Mouse (Mus musculus) neural tube, embryonic 14.5 days (tissue): ENCODE results near the gene Stat3. TPM values are rescaled to one million over a fixed set of nuclear protein-coding genes. Genes with fewer than 3 reads are reported as not detected.

Experiments
- ATAC-seq: fragments of 200-750 bp; cut with Nextera tagmentation; 2 replicates; pipeline ENCODE4 v1.8.0; 2017; ENCODE audit warnings: low read depth, mild to moderate bottlenecking, moderate TSS enrichment, moderate library complexity
- H3K27ac ChIP-seq: fragments of 300-500 bp; sonication (generic); 2 replicates; pipeline ENCODE4 v1.5.1; 2014; ENCODE audit warnings: low read depth, mild to moderate bottlenecking, control low read depth, low read length, moderate library complexity, mixed read lengths
- H3K27me3 ChIP-seq: fragments of 300-500 bp; sonication (generic); 2 replicates; pipeline ENCODE4 v1.6.1; 2014; ENCODE audit warnings: low read length; ENCODE audit not compliant: control insufficient read depth, insufficient read depth
- H3K36me3 ChIP-seq: fragments of 300-500 bp; sonication (generic); 2 replicates; pipeline ENCODE4 v1.6.1; 2014; ENCODE audit warnings: low read length, mixed read lengths; ENCODE audit not compliant: control insufficient read depth, insufficient read depth
- H3K4me1 ChIP-seq: fragments of 300-500 bp; sonication (generic); 2 replicates; pipeline ENCODE4 v1.6.1; 2014; ENCODE audit warnings: low read length; ENCODE audit not compliant: control insufficient read depth, insufficient read depth
- H3K4me2 ChIP-seq: fragments of 300-500 bp; sonication (generic); 2 replicates; pipeline ENCODE4 v1.6.1; 2014; ENCODE audit warnings: mild to moderate bottlenecking, low read depth, low read length, control low read depth
- H3K4me3 ChIP-seq: fragments of 300-500 bp; sonication (generic); 2 replicates; pipeline ENCODE4 v1.5.1; 2014; ENCODE audit warnings: low read depth, low read length, control low read depth, mixed read lengths
- H3K9ac ChIP-seq: fragments of 300-500 bp; sonication (generic); replicated peaks from 2 replicates; pipeline ENCODE4 v1.6.1; 2014; ENCODE audit warnings: low read depth, mild to moderate bottlenecking, control low read depth, low read length, mixed read lengths
- H3K9me3 ChIP-seq: fragments of 300-500 bp; sonication (generic); 2 replicates; pipeline ENCODE4 v1.6.1; 2016; ENCODE audit warnings: low read length; ENCODE audit not compliant: control insufficient read depth
- WGBS: fragments of 180-500 bp; shearing (Covaris S2); extraction: QIAGEN DNeasy Blood & Tissue Kit; methylation state at CpG from one replicate; pipeline ENCODE4 v1.1.7; 2014; 5-methylcytosine and 5-hydroxymethylcytosine counted together
- polyA plus RNA-seq: library from polyadenylated mRNA; unstranded; fragments of >200 nt; fragmentation: Nextera tagmentation; extraction: Ambion mirVana; gene quantifications from 2 replicates; pipeline ENCODE4 v1.2.1, GENCODE M21; 2014

The Stat3 gene
- polyA plus RNA-seq, 1 experiment from 2014 or later, result 45.6 TPM

- Histone ChIP-seq H3K4me3 (no peak overlapping the region), H3K36me3 (peaks cover 6% of the 10 kb centered on the region; the same call in 1 of the 2 replicates), H3K9me3 (no peaks in the 10 kb centered on the region), H3K4me2 (no peak overlapping the region), H3K4me1 (no peaks in the 10 kb centered on the region), H3K27ac (no peak overlapping the region), H3K27me3 (no peaks in the 10 kb centered on the region), H3K9ac (no peak overlapping the region)
- 75% methylated on average over 15 of the region's 15 CpGs for WGBS
- ATAC-seq, result no peak
These were observed 47.9 kb downstream of the Stat3 start for GRCm38 (mm10) chr11:100891256-100892123.

GRCm38 (mm10) chr11:100890481-100890880 is 48.9 kb downstream of the Stat3 start:
- Histone ChIP-seq H3K9ac (no peak overlapping the region), H3K4me1 (no peaks in the 10 kb centered on the region), H3K4me3 (no peak overlapping the region), H3K9me3 (no peaks in the 10 kb centered on the region), H3K27me3 (no peaks in the 10 kb centered on the region), H3K27ac (no peak overlapping the region), H3K4me2 (no peak overlapping the region), H3K36me3 (peaks cover 6% of the 10 kb centered on the region; the same call in 1 of the 2 replicates)
- no peak for ATAC-seq
- 79% methylated on average over 6 of the region's 6 CpGs for WGBS

GRCm38 (mm10) chr11:100888348-100888820 is 51.0 kb downstream of the Stat3 start:
- Histone ChIP-seq H3K36me3 (peaks cover 6% of the 10 kb centered on the region; the same call in 1 of the 2 replicates), H3K4me2 (no peak overlapping the region), H3K4me3 (no peak overlapping the region), H3K27me3 (no peaks in the 10 kb centered on the region), H3K4me1 (no peaks in the 10 kb centered on the region), H3K9me3 (no peaks in the 10 kb centered on the region), H3K27ac (no peak overlapping the region), H3K9ac (no peak overlapping the region)
- no peak for ATAC-seq
- WGBS, result 61% methylated on average over 10 of the region's 10 CpGs

- peaks cover 6% of the 10 kb centered on the region; the same call in 1 of the 2 replicates for H3K36me3 ChIP-seq
- H3K9me3 ChIP-seq, result no peaks in the 10 kb centered on the region
- no peak overlapping the region for H3K4me3 ChIP-seq
- ATAC-seq, result no peak
- no peaks in the 10 kb centered on the region for H3K27me3 ChIP-seq
- no peak overlapping the region for H3K4me2 ChIP-seq
- no peak overlapping the region for H3K27ac ChIP-seq
- 80% methylated on average over 3 of the region's 3 CpGs for WGBS
- H3K4me1 ChIP-seq, result no peaks in the 10 kb centered on the region
- H3K9ac ChIP-seq, result no peak overlapping the region
These were observed 51.6 kb downstream of the Stat3 start for GRCm38 (mm10) chr11:100887764-100888163.

GRCm38 (mm10) chr11:100887236-100887635 is 52.1 kb downstream of the Stat3 start:
- Histone ChIP-seq H3K36me3 (peaks cover 6% of the 10 kb centered on the region; the same call in 1 of the 2 replicates), H3K4me1 (no peaks in the 10 kb centered on the region), H3K4me3 (no peak overlapping the region), H3K9ac (no peak overlapping the region), H3K27ac (no peak overlapping the region), H3K27me3 (no peaks in the 10 kb centered on the region), H3K4me2 (no peak overlapping the region), H3K9me3 (no peaks in the 10 kb centered on the region)
- no peak for ATAC-seq
- 84% methylated on average over 4 of the region's 4 CpGs for WGBS

- no peak for ATAC-seq
These were observed 53.1 kb downstream of the Stat3 start for GRCm38 (mm10) chr11:100886188-100886740.

GRCm38 (mm10) chr11:100885472-100885871 is 53.9 kb downstream of the Stat3 start:
- Histone ChIP-seq H3K27me3 (no peaks in the 10 kb centered on the region), H3K4me3 (no peak overlapping the region), H3K4me1 (no peaks in the 10 kb centered on the region), H3K9ac (no peak overlapping the region), H3K4me2 (no peak overlapping the region), H3K9me3 (no peaks in the 10 kb centered on the region), H3K36me3 (peaks cover 6% of the 10 kb centered on the region; the same call in 1 of the 2 replicates), H3K27ac (no peak overlapping the region)
- no peak for ATAC-seq

More at GRCm38 (mm10) chr11:100886188-100886740, 53.1 kb downstream of the Stat3 start:
- WGBS, result 75% methylated on average over 8 of the region's 8 CpGs
- Histone ChIP-seq H3K9me3 (no peaks in the 10 kb centered on the region), H3K4me2 (no peak overlapping the region), H3K36me3 (peaks cover 6% of the 10 kb centered on the region; the same call in 1 of the 2 replicates), H3K27ac (no peak overlapping the region), H3K27me3 (no peaks in the 10 kb centered on the region), H3K4me3 (no peak overlapping the region), H3K9ac (no peak overlapping the region), H3K4me1 (no peaks in the 10 kb centered on the region)

- Histone ChIP-seq H3K4me1 (no peaks in the 10 kb centered on the region), H3K27me3 (no peaks in the 10 kb centered on the region), H3K27ac (no peak overlapping the region), H3K4me2 (no peak overlapping the region), H3K36me3 (peaks cover 4% of the 10 kb centered on the region; the same call in 1 of the 2 replicates), H3K9me3 (no peaks in the 10 kb centered on the region), H3K4me3 (no peak overlapping the region), H3K9ac (no peak overlapping the region)
- WGBS, result 89% methylated on average over 10 of the region's 10 CpGs
- no peak for ATAC-seq
These were observed 55.7 kb downstream of the Stat3 start for GRCm38 (mm10) chr11:100883640-100884039.
